Mouse (Mus musculus) thymus, adult 2 months (tissue): ENCODE results near the gene Osbp2. TPM values are rescaled to one million over a fixed set of nuclear protein-coding genes. Genes with fewer than 3 reads are reported as not detected.

Experiments
- DNase-seq: peaks from one replicate; pipeline ENCODE4 v3.0.0; 2021
- H3K27ac ChIP-seq: fragments of 200-500 bp; 2 replicates; pipeline ENCODE4 v1.5.1; 2012; ENCODE audit warnings: low read length, control low read depth; ENCODE audit not compliant: control insufficient read depth, insufficient read depth
- H3K27me3 ChIP-seq: fragments of 200-500 bp; 2 replicates; pipeline ENCODE4 v1.6.1; 2012; ENCODE audit warnings: mild to moderate bottlenecking, low read length, moderate library complexity, mixed read lengths; ENCODE audit not compliant: control insufficient read depth, insufficient read depth
- H3K36me3 ChIP-seq: fragments of 200-500 bp; 2 replicates; pipeline ENCODE4 v1.6.1; 2012; ENCODE audit warnings: mild to moderate bottlenecking, low read length, moderate library complexity; ENCODE audit not compliant: control insufficient read depth, insufficient read depth
- H3K4me1 ChIP-seq: fragments of 200-500 bp; replicated peaks from 2 replicates; pipeline ENCODE4 v1.6.1; 2012; ENCODE audit warnings: low read length; ENCODE audit not compliant: control insufficient read depth, insufficient read depth
- H3K4me3 ChIP-seq: fragments of 200-500 bp; 2 replicates; pipeline ENCODE4 v1.5.1; 2012; ENCODE audit warnings: mild to moderate bottlenecking, low read length, control low read depth, moderate library complexity; ENCODE audit not compliant: control insufficient read depth, insufficient read depth
- CTCF ChIP-seq: fragments of 200-500 bp; IDR thresholded peaks from 2 replicates; pipeline ENCODE4 v1.5.1; 2012; ENCODE audit warnings: mild to moderate bottlenecking, control low read depth, low read length, moderate library complexity, borderline replicate concordance; ENCODE audit not compliant: control insufficient read depth, poor library complexity, insufficient read depth; ENCODE audit errors: extremely low read depth
- POLR2A ChIP-seq: fragments of 200-500 bp; IDR thresholded peaks from 2 replicates; pipeline ENCODE4 v1.6.1; 2012; ENCODE audit warnings: mild to moderate bottlenecking, low read length, control low read depth, moderate library complexity; ENCODE audit not compliant: control insufficient read depth, poor library complexity, insufficient read depth; ENCODE audit errors: extremely low read depth
- WGBS: fragments of 180-500 bp; shearing (Covaris S2); methylation state at CpG from one replicate; pipeline ENCODE4 v1.1.7; 2018; 5-methylcytosine and 5-hydroxymethylcytosine counted together
- polyA plus RNA-seq: library from polyadenylated mRNA; depleted of rRNA; stranded (reverse); fragments of >200 nt; gene quantifications from 2 replicates; pipeline ENCODE4 v1.2.3, GENCODE M21; 2012; rRNA removed

Osbp2 gene
- polyA plus RNA-seq, 1 experiment, result 1.1 TPM

DNA sequence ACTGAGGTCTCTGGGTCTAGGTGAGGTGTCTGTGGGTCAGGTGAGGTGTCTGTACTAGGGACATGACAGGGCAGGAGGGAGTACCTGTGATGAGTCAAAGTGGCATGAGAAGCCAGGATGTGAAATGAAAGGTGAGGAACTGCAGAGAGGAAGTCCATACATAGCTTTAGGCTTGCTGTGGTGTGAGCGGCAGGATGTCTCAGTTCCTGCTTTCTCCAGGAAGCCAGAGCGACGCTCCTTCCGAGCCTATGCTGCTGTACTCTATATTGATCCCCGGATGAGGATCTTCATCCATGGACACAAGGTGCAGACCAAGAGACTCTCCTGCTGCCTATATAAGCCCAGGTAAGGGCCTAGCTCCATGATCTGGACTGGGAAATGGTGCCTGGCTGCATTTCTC lies 187.3 kb downstream of the Osbp2 start:
- Histone ChIP-seq H3K27ac (no peak overlapping the region), H3K27me3 (no peaks in the 10 kb centered on the region), H3K4me3 (no peak overlapping the region), H3K36me3 (peaks cover 83% of the 10 kb centered on the region), H3K4me1 (no peaks in the 10 kb centered on the region)
- TF ChIP-seq CTCF (no peak), POLR2A (no peak)
- DNase-seq, result no peak
- 88% methylated on average over 5 of the region's 5 CpGs for WGBS

DNA sequence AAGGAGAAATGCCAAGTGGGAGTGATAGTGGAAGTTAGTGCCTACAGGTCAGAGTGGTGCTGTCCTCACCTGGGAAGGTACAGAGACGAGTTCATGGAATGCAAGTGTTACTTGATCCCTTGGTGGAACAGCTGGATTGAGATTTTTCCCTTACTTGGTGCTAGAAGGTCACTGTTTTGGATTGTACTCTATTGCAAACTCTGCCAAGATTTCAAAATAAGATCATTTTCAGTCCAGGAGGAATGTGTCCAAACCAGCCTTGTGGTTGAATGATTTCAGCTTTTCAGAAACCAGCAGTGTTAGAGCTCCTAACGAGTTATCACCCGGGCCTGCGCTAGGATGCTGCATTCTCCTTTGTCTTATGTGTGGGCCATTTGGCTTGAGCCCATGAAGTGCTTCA lies 189.2 kb downstream of the Osbp2 start:
- Histone ChIP-seq H3K27me3 (no peaks in the 10 kb centered on the region), H3K4me1 (no peaks in the 10 kb centered on the region), H3K4me3 (no peak overlapping the region), H3K27ac (no peak overlapping the region), H3K36me3 (peaks cover 74% of the 10 kb centered on the region)
- no peak for DNase-seq
- WGBS, result 88% methylated on average over 4 of the region's 4 CpGs
- no peak for TF ChIP-seq POLR2A
- TF ChIP-seq CTCF, result no peak

DNA sequence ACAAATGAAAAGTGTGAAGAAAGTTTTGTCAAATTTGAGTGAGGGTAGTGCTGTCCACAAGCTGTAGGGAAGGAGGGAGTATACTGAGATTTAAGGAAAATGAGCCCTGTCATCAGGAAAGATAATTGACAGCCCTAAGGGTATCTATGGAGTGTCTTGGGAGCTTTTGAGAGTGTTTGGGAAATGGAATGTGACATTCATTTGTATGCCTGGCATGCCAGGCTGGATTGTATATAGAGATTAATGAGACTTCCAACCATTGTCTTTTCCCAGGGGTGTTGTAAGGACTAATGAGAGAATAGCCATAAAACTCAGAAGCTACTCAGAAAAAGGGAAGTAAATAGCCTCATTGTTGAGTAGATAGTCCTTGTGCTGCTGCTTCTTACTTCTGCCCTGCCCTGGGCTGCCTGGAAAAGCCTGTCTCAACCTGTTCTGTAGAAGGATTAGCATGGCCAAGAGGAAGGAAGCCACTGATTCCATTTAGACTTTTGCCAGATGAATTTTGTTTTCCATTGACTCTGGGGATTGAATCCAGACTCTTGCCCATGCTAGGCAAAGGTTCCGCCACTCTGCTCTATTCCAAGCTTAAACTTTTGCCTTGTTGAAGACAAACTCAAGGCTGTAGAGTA lies 192.6 kb downstream of the Osbp2 start:
- Histone ChIP-seq H3K4me3 (no peak overlapping the region), H3K27me3 (no peaks in the 10 kb centered on the region), H3K27ac (no peak overlapping the region), H3K36me3 (peaks cover 52% of the 10 kb centered on the region), H3K4me1 (no peaks in the 10 kb centered on the region)
- no peak for DNase-seq
- no peak for TF ChIP-seq POLR2A
- TF ChIP-seq CTCF, result no peak
- WGBS, result 93% methylated on average over 1 of the region's 1 CpGs

DNA sequence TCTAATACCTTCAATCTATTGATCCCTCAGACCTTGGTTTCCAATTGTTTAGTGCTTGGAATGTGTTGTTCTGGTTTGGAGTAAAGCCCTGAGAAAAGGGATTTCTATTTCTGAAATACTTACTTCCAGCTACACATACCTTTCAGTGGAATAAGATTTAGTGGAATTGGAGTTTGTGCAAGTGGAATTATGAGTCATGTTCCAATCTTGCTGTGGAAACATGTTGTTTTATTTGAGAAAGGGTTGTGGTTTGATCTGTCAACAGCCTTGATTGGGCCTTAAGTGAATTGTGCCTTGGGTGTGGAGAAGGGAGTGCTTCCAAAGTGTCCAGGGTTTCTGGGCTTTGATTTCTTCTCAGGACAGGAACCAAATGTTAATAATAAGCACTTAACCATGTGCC lies 193.9 kb downstream of the Osbp2 start:
- no peaks in the 10 kb centered on the region for H3K27me3 ChIP-seq
- TF ChIP-seq POLR2A, result no peak
- no peak for TF ChIP-seq CTCF
- H3K4me3 ChIP-seq, result no peak overlapping the region
- H3K36me3 ChIP-seq, result peaks cover 45% of the 10 kb centered on the region
- H3K27ac ChIP-seq, result no peak overlapping the region
- DNase-seq, result no peak
- no peaks in the 10 kb centered on the region for H3K4me1 ChIP-seq

DNA sequence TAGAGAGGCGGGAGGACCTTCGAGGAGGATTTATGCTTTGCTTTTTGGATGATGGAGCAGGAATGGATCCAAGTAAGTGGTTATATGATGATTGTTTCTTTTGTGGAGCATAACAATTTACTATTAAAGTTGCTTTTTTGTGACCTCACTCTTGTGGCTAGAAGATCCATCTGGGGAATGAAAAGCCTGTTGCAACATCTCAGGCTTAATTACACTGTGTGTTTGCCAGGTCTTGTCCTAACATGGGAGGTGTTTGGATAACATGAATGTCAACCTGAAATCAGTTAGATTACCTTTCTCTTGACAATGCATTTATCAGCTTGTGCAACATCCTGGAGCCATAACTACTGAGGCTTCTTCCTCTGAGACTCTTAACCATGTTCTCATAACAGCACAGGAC lies 194.9 kb downstream of the Osbp2 start:
- no peak overlapping the region for H3K27ac ChIP-seq
- no peak for TF ChIP-seq CTCF
- TF ChIP-seq POLR2A, result no peak
- H3K27me3 ChIP-seq, result no peaks in the 10 kb centered on the region
- peaks cover 45% of the 10 kb centered on the region for H3K36me3 ChIP-seq
- 94% methylated on average over 2 of the region's 2 CpGs for WGBS
- no peaks in the 10 kb centered on the region for H3K4me1 ChIP-seq
- no peak for DNase-seq
- no peak overlapping the region for H3K4me3 ChIP-seq

DNA sequence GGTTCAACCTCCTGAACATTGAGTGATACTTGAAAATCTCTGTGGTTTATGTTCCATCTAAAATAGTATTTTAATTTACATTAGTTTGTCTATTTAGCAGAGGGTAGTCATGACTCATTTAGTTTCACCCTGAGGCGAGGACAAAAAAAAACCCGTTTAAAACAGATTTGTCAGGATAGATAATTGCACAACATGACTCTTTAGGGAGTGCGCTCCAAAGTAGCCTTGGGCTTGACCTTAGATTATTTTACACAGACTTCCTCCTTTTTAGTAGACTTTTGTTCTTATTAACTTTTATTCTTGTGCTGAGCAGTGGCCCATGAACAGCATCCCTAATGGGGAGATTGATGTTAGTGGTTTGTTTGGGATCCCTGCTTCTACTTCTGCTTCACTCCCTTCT lies 196.2 kb downstream of the Osbp2 start:
- TF ChIP-seq CTCF (no peak), POLR2A (no peak)
- Histone ChIP-seq H3K4me1 (no peaks in the 10 kb centered on the region), H3K27ac (no peak overlapping the region), H3K27me3 (no peaks in the 10 kb centered on the region), H3K36me3 (peaks cover 37% of the 10 kb centered on the region), H3K4me3 (no peak overlapping the region)
- DNase-seq, result no peak
- 85% methylated on average over 3 of the region's 3 CpGs for WGBS

DNA sequence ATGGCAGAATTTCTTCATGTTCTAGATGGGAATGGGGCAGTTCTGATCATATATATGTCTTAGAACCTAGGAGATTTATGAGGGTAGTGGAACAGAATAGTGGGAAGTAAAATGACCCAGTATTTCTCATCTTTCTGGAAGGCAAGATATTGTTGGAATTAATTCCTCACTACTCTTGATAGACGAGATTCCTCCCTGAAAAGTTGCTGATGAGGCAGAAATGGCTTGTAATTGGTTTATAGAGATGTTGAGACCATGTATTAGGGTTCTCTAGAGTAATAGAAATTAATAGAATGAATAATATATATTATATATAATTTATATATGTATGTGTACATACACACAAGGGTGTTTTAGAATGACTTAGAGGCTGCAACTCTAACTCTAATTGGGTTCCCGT lies 201.7 kb downstream of the Osbp2 start:
- Histone ChIP-seq H3K27me3 (no peaks in the 10 kb centered on the region), H3K4me3 (no peak overlapping the region), H3K27ac (no peak overlapping the region), H3K4me1 (no peaks in the 10 kb centered on the region), H3K36me3 (peaks cover 17% of the 10 kb centered on the region)
- no peak for TF ChIP-seq CTCF
- TF ChIP-seq POLR2A, result no peak
- DNase-seq, result no peak
- 97% methylated on average over 2 of the region's 2 CpGs for WGBS

Other genes with a start within 250 kb of the Osbp2 start
- 21.8 and 22.6 TPM in 2 replicates for gene Morc2a, start 214.7 kb downstream of the Osbp2 start, polyA plus RNA-seq
- 0.07 TPM in 1 of 2 replicates, not detected in the other for gene 4921536K21Rik, start 31.2 kb upstream of the Osbp2 start, polyA plus RNA-seq
- gene Dusp18, start 31.3 kb upstream of the Osbp2 start, polyA plus RNA-seq, result 1.1 and 2.4 TPM in 2 replicates
- 3.6 and 3.9 TPM in 2 replicates for gene Slc35e4, start 50.8 kb upstream of the Osbp2 start, polyA plus RNA-seq
- 49.4 and 60.3 TPM in 2 replicates for gene Tcn2, start 68.3 kb upstream of the Osbp2 start, polyA plus RNA-seq
- 53.1 and 55.6 TPM in 2 replicates for gene Pes1, start 100.1 kb upstream of the Osbp2 start, polyA plus RNA-seq
- not detected in 2 replicates for gene 4930556J24Rik, start 112.9 kb upstream of the Osbp2 start, polyA plus RNA-seq
- gene Gal3st1, start 119.7 kb upstream of the Osbp2 start, polyA plus RNA-seq, result 1.7 and 2.1 TPM in 2 replicates
- 0.44 and 0.85 TPM in 2 replicates for gene Sec14l4, start 167.6 kb upstream of the Osbp2 start, polyA plus RNA-seq
- gene Sec14l3, start 200.9 kb upstream of the Osbp2 start, polyA plus RNA-seq, result 0.49 and 0.52 TPM in 2 replicates
- 7.0 and 11.6 TPM in 2 replicates for gene Mtfp1, start 231.5 kb upstream of the Osbp2 start, polyA plus RNA-seq